In the genomic region with DNA sequence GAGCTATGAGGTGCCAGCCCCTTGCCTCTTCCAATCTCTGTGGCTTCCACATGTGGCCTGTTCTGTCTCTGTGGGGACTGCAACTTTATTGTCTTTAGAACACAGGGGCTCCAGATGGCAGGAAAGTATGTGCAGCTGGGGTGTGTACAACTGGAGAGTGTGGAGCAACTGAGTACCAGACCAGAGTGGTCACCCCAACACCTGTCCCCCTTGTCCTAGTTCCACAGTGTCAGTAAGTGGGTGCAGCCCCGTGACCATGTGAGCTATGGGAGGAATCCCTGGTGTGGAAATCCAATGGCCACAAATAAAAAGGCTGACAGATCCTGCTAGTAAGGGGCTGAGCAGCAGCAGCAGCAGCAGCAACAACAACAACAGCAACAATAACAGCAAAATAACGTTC, we compare ENCODE assay signal across 27 mouse cellular contexts.
"Had no signal": no experiment of that assay in that cellular context is flagged by ENCODE, and none has a peak within 500 bp of the region (broad histone marks: within the 10 kb centered on the region; RNA-seq: fewer than 3 reads in every experiment).

No protein-coding gene starts in this region.

- H3K36me3 ChIP-seq: limb, embryonic 10.5 days; limb, embryonic 12.5 days; limb, embryonic 13.5 days; limb, embryonic 15.5 days; liver, embryonic 12.5 days; liver, embryonic 13.5 days; liver, embryonic 15.5 days; lung, embryonic 15.5 days; midbrain, embryonic 10.5 days; midbrain, embryonic 12.5 days; midbrain, embryonic 13.5 days; midbrain, embryonic 15.5 days had no signal

- H3K4me2 ChIP-seq: limb, embryonic 12.5 days; limb, embryonic 13.5 days; limb, embryonic 15.5 days; liver, embryonic 11.5 days; liver, embryonic 12.5 days; liver, embryonic 13.5 days; liver, embryonic 15.5 days; lung, embryonic 14.5 days; lung, embryonic 15.5 days; midbrain, embryonic 11.5 days; midbrain, embryonic 12.5 days; midbrain, embryonic 13.5 days; midbrain, embryonic 15.5 days had no signal

- H3K4me3 ChIP-seq: left cerebral cortex, adult 2 months; limb, embryonic 10.5 days; limb, embryonic 12.5 days; limb, embryonic 13.5 days; limb, embryonic 15.5 days; liver, embryonic 12.5 days; liver, embryonic 13.5 days; liver, embryonic 15.5 days; lung, embryonic 15.5 days; megakaryocyte, embryonic 14.5 days; midbrain, embryonic 10.5 days; midbrain, embryonic 12.5 days; midbrain, embryonic 13.5 days; midbrain, embryonic 15.5 days had no signal

- DNase-seq: left cerebral cortex, postnatal 4 days; liver; liver, embryonic 13.5 days; liver, postnatal 0 days; lung, adult 18-20 months; lung, adult 2 months; lung, embryonic 14.5 days; lung, postnatal 10 days; lung, postnatal 14 days; lung, postnatal 36 days; lung, postnatal 4 days; midbrain, embryonic 14.5 days had no signal

- H3K27me3 ChIP-seq: limb, embryonic 12.5 days; limb, embryonic 13.5 days; limb, embryonic 15.5 days; liver, embryonic 12.5 days; liver, embryonic 13.5 days; liver, embryonic 15.5 days; lung, embryonic 15.5 days; megakaryocyte, embryonic 14.5 days; midbrain, embryonic 12.5 days; midbrain, embryonic 13.5 days; midbrain, embryonic 15.5 days had no signal
